Mouse (Mus musculus): ENCODE results near the gene Ccdc175.

- no peak for TF ChIP-seq GABPA (IDR thresholded peaks at IDR 0.05; ENCODE audit: insufficient replicate concordance, low read depth, low read length)
- no peak for TF ChIP-seq MYC (IDR thresholded peaks at IDR 0.05; ENCODE audit: low read depth, low read length)
- no peak for TF ChIP-seq ZMIZ1 (IDR thresholded peaks at IDR 0.05; ENCODE audit: low read depth, low read length)
- no peak for TF ChIP-seq CTCF (conservative IDR thresholded peaks at IDR 0.05 in 1 of 2, IDR thresholded peaks at IDR 0.05 in 1 of 2; ENCODE audit: low read depth in 2 of 2, low read length in 2 of 2)
- TF ChIP-seq POLR2A (IDR thresholded peaks at IDR 0.05; ENCODE audit: low read depth, low read length): no peak
- no peak for TF ChIP-seq RCOR1 (conservative IDR thresholded peaks at IDR 0.05; ENCODE audit: low read depth, low read length)
- no peak for TF ChIP-seq EP300 (IDR thresholded peaks at IDR 0.05; ENCODE audit: low read length)
- no peak for TF ChIP-seq PAX5 (IDR thresholded peaks at IDR 0.05; ENCODE audit: low read length)
- no peak for TF ChIP-seq TCF12 (IDR thresholded peaks at IDR 0.05; ENCODE audit: low read depth, low read length)
- no peak for TF ChIP-seq POLR2AphosphoS2 (IDR thresholded peaks at IDR 0.05; ENCODE audit: low read depth, low read length)
- no peak for TF ChIP-seq HCFC1 (IDR thresholded peaks at IDR 0.05; ENCODE audit: low read depth, low read length)
These were observed 44.8 kb upstream of the Ccdc175 start for GRCm38 (mm10) chr12:72229451-72230196.

Measured in CH12.LX (cell line).